Mouse (Mus musculus) granulocyte monocyte progenitor cell, adult 5-6 weeks (primary cell): ENCODE results near the gene Tas2r104. TPM values are rescaled to one million over a fixed set of nuclear protein-coding genes. Genes with fewer than 3 reads are reported as not detected.

Source experiments
- ATAC-seq: replicated peaks from 2 replicates; pipeline ENCODE4 v1.8.0; 2016; ENCODE audit warnings: mild to moderate bottlenecking, moderate TSS enrichment, inconsistent platforms; ENCODE audit not compliant: poor library complexity, severe bottlenecking
- total RNA-seq, 2 experiments: library from RNA; stranded (forward) in 1 of 2; stranded (reverse) in 1 of 2; fragments of 200-712, 200-1000 nt in 1 of 2; fragments of >200 nt in 1 of 2; fragmentation: Nextera tagmentation in 1 of 2; gene quantifications; 2 replicates each; pipeline ENCODE4 v1.2.3; 2014 to 2017

The Tas2r104 gene
- total RNA-seq (2014; fragmentation: Nextera tagmentation), result not detected in 2 replicates
- not detected in 2 replicates for total RNA-seq (2017)

DNA sequence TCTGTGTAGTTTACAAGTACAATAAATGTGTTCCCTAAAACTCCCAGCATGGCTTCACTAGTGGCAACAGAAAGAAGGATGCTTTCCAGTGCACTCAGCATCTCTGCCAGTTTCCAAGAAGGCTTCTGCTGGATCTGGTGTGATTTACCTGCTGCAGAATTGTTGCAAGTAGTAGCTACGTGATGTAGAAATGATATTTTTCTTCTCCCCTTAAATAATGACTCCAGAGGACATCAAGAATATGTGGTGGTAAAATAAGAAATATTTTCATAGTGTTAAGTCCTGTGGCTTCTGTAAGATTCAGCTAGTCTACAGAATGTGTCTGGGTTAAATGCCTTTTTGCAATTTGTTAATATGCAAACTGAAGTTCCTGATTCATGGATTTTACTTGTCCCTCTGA, at the start of gene Tas2r104:
TSS of gene Tas2r104 (minus strand) at position 101 of the 400 bp plus-strand sequence.
- no peak for ATAC-seq

DNA sequence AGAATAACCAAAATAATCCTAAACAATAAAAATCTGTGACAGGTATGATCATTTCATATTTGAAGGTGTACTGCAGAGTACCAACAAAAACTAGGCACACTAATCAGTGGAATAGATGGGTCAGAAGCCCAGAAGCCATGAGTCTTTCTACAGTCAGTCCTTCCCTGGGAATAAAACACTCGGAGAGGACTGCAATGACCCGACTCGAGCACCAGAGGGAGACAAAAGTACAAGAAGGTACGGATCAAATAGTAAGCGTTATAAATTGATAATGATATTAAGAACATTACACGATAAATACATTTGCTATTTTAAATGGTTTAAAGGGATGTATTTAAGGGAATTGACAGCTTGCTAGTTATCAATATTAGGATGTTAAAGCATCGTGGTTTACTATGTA, 27.3 kb upstream of the Tas2r104 start:
- ATAC-seq, result no peak; the same call in 1 of the 2 replicates

DNA sequence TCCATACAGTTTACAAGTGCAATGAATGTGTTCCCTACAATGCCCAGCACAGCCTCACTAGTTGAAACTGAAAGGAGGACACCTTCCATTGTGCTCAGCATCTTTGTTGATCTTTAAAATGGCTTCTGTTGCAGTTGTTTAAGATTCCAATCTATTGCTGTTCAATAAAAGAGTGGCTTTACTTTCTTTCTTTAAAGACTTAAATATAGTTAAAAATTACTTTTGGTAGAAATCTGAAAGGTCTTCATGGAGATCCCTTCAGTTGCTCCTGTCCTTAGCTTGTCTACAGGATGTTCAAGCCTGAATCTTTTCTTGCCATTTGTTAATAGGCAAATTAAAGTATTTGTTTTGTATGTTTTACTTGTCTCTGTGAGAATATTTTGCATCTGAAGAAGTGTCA, 4.4 kb upstream of the Tas2r104 start, which contains the start of gene Tas2r114:
TSS of gene Tas2r114 (minus strand) at position 101 of the 400 bp plus-strand sequence.
- no peak for ATAC-seq

DNA sequence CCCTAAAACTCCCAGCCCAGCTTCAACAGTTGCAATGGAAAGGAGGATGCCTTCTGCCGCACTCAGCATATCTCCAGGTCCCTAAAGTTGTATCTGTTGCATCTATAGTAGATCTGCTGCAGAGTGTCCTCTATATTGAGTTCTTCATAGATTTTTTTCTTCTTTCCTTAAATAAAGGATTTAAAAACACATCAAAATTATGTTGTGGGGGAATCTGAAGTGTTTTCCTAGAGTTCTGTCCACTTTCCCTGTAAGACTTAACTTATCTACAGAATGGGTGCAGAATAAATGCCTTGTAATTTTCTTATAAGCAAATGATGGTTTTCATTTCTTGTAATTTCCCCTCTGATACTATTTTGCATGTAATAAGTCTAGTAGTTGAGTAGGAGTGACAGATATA, 1.9 kb upstream of the Tas2r104 start, which contains the start of gene Tas2r105:
TSS of gene Tas2r105 (minus strand) at position 101 of the 400 bp plus-strand sequence.
- no peak for ATAC-seq

DNA sequence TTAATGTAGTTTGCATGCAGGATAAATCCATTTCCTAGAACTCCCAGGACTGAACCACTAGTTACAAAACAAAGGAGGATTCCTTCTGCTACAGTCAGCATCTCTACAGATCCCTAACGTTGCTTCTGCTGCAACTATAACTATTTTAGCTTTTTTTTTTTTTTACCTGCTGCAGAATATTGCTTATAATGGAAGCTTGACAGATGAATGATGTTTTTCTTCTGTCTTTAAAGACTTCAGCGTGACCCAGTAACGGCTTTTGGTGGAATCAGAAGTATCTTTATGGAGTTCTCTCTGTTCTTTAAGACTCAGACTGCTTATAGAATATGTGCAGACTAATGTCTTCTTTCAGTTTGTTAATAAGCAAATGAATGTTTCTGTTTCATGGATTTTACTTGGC, 6.8 kb downstream of the Tas2r104 start, which contains the start of gene Tas2r106:
TSS of gene Tas2r106 (minus strand) at position 101 of the 400 bp plus-strand sequence.
- no peak for ATAC-seq

DNA sequence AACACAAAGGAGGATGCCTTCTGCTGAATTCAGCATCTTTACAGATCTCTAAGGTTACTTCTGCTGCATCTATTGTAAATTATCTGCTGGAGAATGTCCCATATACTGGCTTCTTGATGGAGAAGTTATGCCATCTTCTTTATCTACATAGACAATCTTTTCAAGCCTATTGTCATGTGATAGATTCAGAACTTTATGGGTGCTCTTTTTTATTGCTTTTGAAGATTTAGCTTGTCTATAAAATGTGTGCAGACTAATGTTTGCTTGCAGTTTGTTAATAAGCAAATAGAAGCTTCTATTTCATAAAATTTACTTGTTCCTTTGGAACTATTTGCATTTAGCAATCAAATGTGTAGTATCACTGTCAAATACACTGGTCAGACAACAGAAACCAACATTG, 25.5 kb downstream of the Tas2r104 start, which contains the start of gene Tas2r107:
TSS of gene Tas2r107 (minus strand) at position 101 of the 400 bp plus-strand sequence.
- no peak for ATAC-seq

Other genes starting within 250 kb of the Tas2r104 start
- not detected in 2 replicates for gene 5430401F13Rik, start 199.3 kb downstream of the Tas2r104 start, total RNA-seq (2014; fragmentation: Nextera tagmentation)
- not detected in 2 replicates for gene 5430401F13Rik, start 199.3 kb downstream of the Tas2r104 start, total RNA-seq (2017)
- not detected in 2 replicates for gene Gm6619, start 199.3 kb downstream of the Tas2r104 start, total RNA-seq (2014; fragmentation: Nextera tagmentation)
- gene Gm6619, start 199.3 kb downstream of the Tas2r104 start, total RNA-seq (2017), result not detected in 2 replicates
- not detected in 2 replicates for gene Tas2r130, start 54.8 kb downstream of the Tas2r104 start, total RNA-seq (2014; fragmentation: Nextera tagmentation)
- gene Tas2r130, start 54.8 kb downstream of the Tas2r104 start, total RNA-seq (2017), result not detected in 2 replicates
- gene Tas2r107, start 25.6 kb downstream of the Tas2r104 start, total RNA-seq (2014; fragmentation: Nextera tagmentation), result not detected in 2 replicates
- gene Tas2r107, start 25.6 kb downstream of the Tas2r104 start, total RNA-seq (2017), result not detected in 2 replicates
- not detected in 2 replicates for gene Tas2r106, start 6.9 kb downstream of the Tas2r104 start, total RNA-seq (2014; fragmentation: Nextera tagmentation)
- not detected in 2 replicates for gene Tas2r106, start 6.9 kb downstream of the Tas2r104 start, total RNA-seq (2017)
- not detected in 2 replicates for gene Tas2r105, start 1.8 kb upstream of the Tas2r104 start, total RNA-seq (2014; fragmentation: Nextera tagmentation)
- not detected in 2 replicates for gene Tas2r105, start 1.8 kb upstream of the Tas2r104 start, total RNA-seq (2017)
- not detected in 2 replicates for gene Tas2r114, start 4.3 kb upstream of the Tas2r104 start, total RNA-seq (2014; fragmentation: Nextera tagmentation)
- not detected in 2 replicates for gene Tas2r114, start 4.3 kb upstream of the Tas2r104 start, total RNA-seq (2017)